Mouse (Mus musculus): ENCODE data around the gene Ric8a.

DNA sequence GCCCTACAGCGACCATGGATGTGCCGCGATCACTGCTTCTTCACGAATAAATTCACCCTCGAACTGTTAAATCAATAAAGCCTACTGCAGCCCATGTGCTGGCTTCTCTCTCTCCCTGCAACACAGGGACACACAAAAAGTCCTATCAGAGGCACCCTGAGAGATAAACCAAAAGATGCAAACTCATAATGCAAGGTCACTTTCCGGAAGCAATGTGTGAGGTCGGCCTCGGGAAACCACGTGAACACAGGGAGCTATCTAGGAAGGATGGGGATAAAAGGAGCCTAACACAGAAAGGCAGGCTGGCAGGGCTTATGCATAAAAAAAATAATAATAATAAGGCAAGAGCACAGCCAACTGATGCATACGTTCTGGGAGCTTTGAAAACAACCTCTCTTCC lies 10.1 kb upstream of the Ric8a start:
- TF ChIP-seq CTCF (IDR thresholded peaks at IDR 0.05; ENCODE audit: low read depth, low read length) (no peak), POLR2A (IDR thresholded peaks at IDR 0.05; ENCODE audit: borderline replicate concordance, low read depth, low read length) (no peak)
